Mouse (Mus musculus): ENCODE measurements around the gene Esp18. TPM values are rescaled to one million over a fixed set of nuclear protein-coding genes. Genes with fewer than 3 reads are reported as not detected.

Esp18 gene
- not detected for polyA plus RNA-seq (2012; fragmentation: generic; extraction: Trizol)
- long read RNA-seq, experiment 1 = 0 reads
- long read RNA-seq, experiment 2 = 0 reads

DNA sequence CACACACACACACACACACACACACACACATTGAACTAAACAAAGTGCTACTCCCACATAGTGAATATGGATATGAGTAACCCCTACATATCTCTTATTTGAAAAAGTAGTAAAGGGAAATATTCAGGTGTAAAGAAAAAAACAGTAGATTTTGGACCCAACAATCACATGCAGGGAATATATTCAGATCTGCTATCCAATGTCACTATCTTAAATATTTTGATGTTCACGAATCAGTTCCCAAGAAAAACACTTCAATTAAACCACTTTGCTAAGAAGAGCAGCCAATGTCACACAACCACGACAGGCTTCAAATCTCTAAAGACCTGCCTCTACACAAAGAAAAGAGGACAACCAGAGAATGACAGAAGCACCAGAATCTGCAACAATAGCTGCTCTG is at the start of gene Esp18:
Gene Esp18, plus strand, starts transcription at position 301 of the 400 bp plus-strand sequence.
- no peaks in the 10 kb centered on the region for H3K79me2 ChIP-seq (ENCODE audit: control insufficient read depth, insufficient read depth)
- no peaks in the 10 kb centered on the region for H3K36me3 ChIP-seq (ENCODE audit: control insufficient read depth, insufficient read depth)
- H3K27me3 ChIP-seq (ENCODE audit: control insufficient read depth, insufficient read depth, insufficient read length) = no peaks in the 10 kb centered on the region
- no peaks in the 10 kb centered on the region for H3K79me3 ChIP-seq (ENCODE audit: low read depth)
- TF ChIP-seq CEBPB (IDR thresholded peaks at IDR 0.05; ENCODE audit: low read depth) (no peak), MAX (IDR thresholded peaks at IDR 0.05) (no peak), MYOD1 (IDR thresholded peaks at IDR 0.05; ENCODE audit: control insufficient read depth, insufficient read length, low read depth) (no peak), CTCF (IDR thresholded peaks at IDR 0.05; ENCODE audit: control insufficient read depth, insufficient read depth, insufficient read length) (no peak), USF1 (IDR thresholded peaks at IDR 0.05; ENCODE audit: low read depth) (no peak), MYOG (IDR thresholded peaks at IDR 0.05; ENCODE audit: control insufficient read depth, extremely low read depth, insufficient read length) (no peak), FOSL1 (IDR thresholded peaks at IDR 0.05; ENCODE audit: insufficient read depth, low read length, poor library complexity, severe bottlenecking) (no peak)
- no peak within 1 kb of the TSS for H3K4me3 ChIP-seq (ENCODE audit: insufficient read depth, poor library complexity, severe bottlenecking)
- H3ac ChIP-seq (ENCODE audit: control insufficient read depth, insufficient read length, low read depth) = no peak within 1 kb of the TSS

DNA sequence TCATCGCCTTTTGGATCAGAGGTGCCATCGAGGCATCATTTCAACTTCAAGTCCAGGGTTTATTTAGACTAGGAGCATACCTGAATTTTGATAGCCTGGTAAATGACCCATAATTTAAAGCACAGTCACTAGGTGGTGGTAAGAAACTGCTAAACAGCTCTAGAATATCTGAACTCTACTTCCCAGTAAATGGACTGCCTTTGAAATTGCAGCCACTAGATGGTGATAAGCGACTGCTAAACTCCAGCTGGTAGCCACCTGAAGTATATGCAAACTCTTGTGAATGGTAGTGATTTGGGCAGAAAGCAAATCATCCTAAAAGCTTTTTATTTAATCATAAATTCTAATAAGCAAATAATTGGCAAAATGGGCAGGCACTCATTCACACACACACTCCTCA is 42.8 kb upstream of the Esp18 start:
- Histone ChIP-seq H3K79me2 (ENCODE audit: control insufficient read depth, insufficient read depth) (no peaks in the 10 kb centered on the region), H3K4me3 (ENCODE audit: insufficient read depth, poor library complexity, severe bottlenecking) (no peak overlapping the region), H3K79me3 (ENCODE audit: low read depth) (no peaks in the 10 kb centered on the region), H3ac (ENCODE audit: control insufficient read depth, insufficient read length, low read depth) (no peak overlapping the region), H3K27me3 (ENCODE audit: control insufficient read depth, insufficient read depth, insufficient read length) (no peaks in the 10 kb centered on the region), H3K36me3 (ENCODE audit: control insufficient read depth, insufficient read depth) (no peaks in the 10 kb centered on the region)
- TF ChIP-seq MAX (IDR thresholded peaks at IDR 0.05) (no peak), FOSL1 (IDR thresholded peaks at IDR 0.05; ENCODE audit: insufficient read depth, low read length, poor library complexity, severe bottlenecking) (no peak), MYOD1 (IDR thresholded peaks at IDR 0.05; ENCODE audit: control insufficient read depth, insufficient read length, low read depth) (no peak)

Small RNA genes within 50 kb of the gene (microRNA-seq; reads per million reads assigned to microRNA genes)
- gene Gm26429 (ENCODE audit: borderline microRNAs expressed) = not detected

Other genes with a start within 250 kb of the Esp18 start
- not detected for gene Esp16, start 129.8 kb downstream of the Esp18 start, polyA plus RNA-seq (2012; fragmentation: generic; extraction: Trizol)
- gene Esp15, start 234.6 kb downstream of the Esp18 start, polyA plus RNA-seq (2012; fragmentation: generic; extraction: Trizol) = not detected